28 mouse cellular contexts compared by ENCODE assay signal in the genomic region with DNA sequence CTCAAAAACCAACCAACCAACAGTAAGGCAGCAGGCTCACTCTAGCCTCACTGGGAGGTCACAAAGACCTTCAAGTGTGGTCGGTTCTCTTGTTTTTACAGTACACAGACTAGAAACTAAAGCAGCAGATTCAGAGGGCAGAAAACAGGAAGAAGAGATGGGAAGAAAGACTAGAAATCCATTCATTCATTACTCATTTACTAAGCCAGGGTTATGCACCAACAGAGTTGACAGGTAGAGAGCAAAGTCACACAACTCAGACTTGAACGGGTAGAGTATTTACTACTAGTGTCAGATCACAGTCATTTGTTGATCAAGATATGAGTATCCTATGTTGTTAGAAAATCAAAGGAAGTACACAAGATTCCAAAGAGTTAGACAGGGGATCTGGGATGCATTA. TPM values are rescaled to one million over a fixed set of nuclear protein-coding genes. Genes with fewer than 3 reads are reported as not detected.
DNase-seq lines count a peak whose midpoint lies in the region; ATAC-seq and TF ChIP-seq lines count a peak whose summit lies in the region.
"Had no signal": no experiment of that assay in that cellular context is flagged by ENCODE, and none has a peak within 500 bp of the region (broad histone marks: within the 10 kb centered on the region; RNA-seq: fewer than 3 reads in every experiment).

No protein-coding gene starts in this region.

- no peak; the same call in 1 of the 2 replicates for ATAC-seq in liver, embryonic 11.5 days (replicated peaks; ENCODE audit: low FRiP score)
- no peak for ATAC-seq in liver, embryonic 13.5 days (ENCODE audit: low read depth)
- ATAC-seq in liver, postnatal 0 days = peak; percentile 75
- ATAC-seq in erythroid progenitor cell, adult 5-6 weeks (replicated peaks; ENCODE audit: low FRiP score, poor library complexity, severe bottlenecking) = no peak
- ATAC-seq: forebrain, embryonic 15.5 days; hindbrain, postnatal 0 days; Patski had no signal

- no peak for TF ChIP-seq EP300 in liver, postnatal 0 days (IDR thresholded peaks at IDR 0.05; ENCODE audit: low read depth)

- 79% methylated on average over 2 of the region's 2 CpGs for WGBS in liver, embryonic 11.5 days
- WGBS in liver, embryonic 13.5 days (ENCODE audit: insufficient replicate concordance) = 68% methylated on average over 2 of the region's 2 CpGs
- 65% methylated on average over 2 of the region's 2 CpGs for WGBS in liver, postnatal 0 days (ENCODE audit: insufficient replicate concordance)

- peaks cover 35% of the 10 kb centered on the region for H3K36me3 ChIP-seq in liver, embryonic 11.5 days (ENCODE audit: control insufficient read depth, insufficient read depth, low read length)
- peaks cover 56% of the 10 kb centered on the region for H3K36me3 ChIP-seq in liver, embryonic 13.5 days
- H3K36me3 ChIP-seq in liver, postnatal 0 days (replicated peaks; ENCODE audit: insufficient read depth, low read length) = peaks cover 32% of the 10 kb centered on the region

- no peak overlapping the region for H3K4me2 ChIP-seq in liver, embryonic 11.5 days
- no peak overlapping the region for H3K4me2 ChIP-seq in liver, embryonic 13.5 days
- H3K4me2 ChIP-seq in liver, postnatal 0 days (ENCODE audit: low read depth, low read length) = no peak overlapping the region
- H3K4me2 ChIP-seq: embryonic facial prominence, embryonic 12.5 days; embryonic facial prominence, embryonic 15.5 days; forebrain, embryonic 12.5 days; forebrain, embryonic 15.5 days; heart, embryonic 13.5 days; hindbrain, embryonic 14.5 days had no signal

- peaks cover 7% of the 10 kb centered on the region for H3K4me1 ChIP-seq in liver, embryonic 11.5 days (replicated peaks; ENCODE audit: control insufficient read depth, insufficient read depth, low read length)
- peaks cover 12% of the 10 kb centered on the region for H3K4me1 ChIP-seq in liver, embryonic 13.5 days (replicated peaks)
- H3K4me1 ChIP-seq in liver, postnatal 0 days (ENCODE audit: insufficient read depth) = peaks cover 7% of the 10 kb centered on the region; the same call in 1 of the 2 replicates
- H3K4me1 ChIP-seq: embryonic facial prominence, embryonic 12.5 days; embryonic facial prominence, embryonic 15.5 days; forebrain, embryonic 12.5 days; forebrain, embryonic 15.5 days had no signal

- H3K27me3 ChIP-seq in liver, embryonic 11.5 days (replicated peaks; ENCODE audit: control insufficient read depth, insufficient read depth, low read length) = no peaks in the 10 kb centered on the region
- no peaks in the 10 kb centered on the region for H3K27me3 ChIP-seq in liver, embryonic 13.5 days
- no peaks in the 10 kb centered on the region for H3K27me3 ChIP-seq in liver, postnatal 0 days (ENCODE audit: insufficient read depth, low read length)
- H3K27me3 ChIP-seq: CH12.LX; embryonic facial prominence, embryonic 12.5 days; embryonic facial prominence, embryonic 15.5 days; forebrain, embryonic 12.5 days; forebrain, embryonic 15.5 days; heart, embryonic 13.5 days; Patski had no signal

- H3K9me3 ChIP-seq in liver, embryonic 11.5 days (ENCODE audit: control insufficient read depth, low read length) = no peaks in the 10 kb centered on the region
- no peaks in the 10 kb centered on the region for H3K9me3 ChIP-seq in liver, embryonic 13.5 days (replicated peaks)
- no peaks in the 10 kb centered on the region for H3K9me3 ChIP-seq in liver, postnatal 0 days (ENCODE audit: low read length)
- H3K9me3 ChIP-seq: embryonic facial prominence, embryonic 12.5 days; embryonic facial prominence, embryonic 15.5 days; forebrain, embryonic 12.5 days; forebrain, embryonic 15.5 days; G1E; heart, embryonic 13.5 days had no signal

- intact Hi-C loops in gastrocnemius, postnatal 36 days (cut with DNase I) = no loop called here

- no peak overlapping the region for H3K9ac ChIP-seq in liver, embryonic 11.5 days (ENCODE audit: low read depth, low read length)
- no peak overlapping the region for H3K9ac ChIP-seq in liver, embryonic 13.5 days
- no peak overlapping the region for H3K9ac ChIP-seq in liver, postnatal 0 days (replicated peaks)
- H3K9ac ChIP-seq: embryonic facial prominence, embryonic 12.5 days; embryonic facial prominence, embryonic 15.5 days; forebrain, embryonic 12.5 days; forebrain, embryonic 15.5 days; heart, embryonic 13.5 days; hindbrain, embryonic 14.5 days had no signal

- no peak for TF ChIP-seq CTCF in liver, postnatal 0 days (IDR thresholded peaks at IDR 0.05; ENCODE audit: low read depth)

- DNase-seq in kidney, adult 9 months = peak; percentile 61
- no peak for DNase-seq in kidney, postnatal 25 days
- no peak for DNase-seq in liver, embryonic 11.5 days (ENCODE audit: low spot score)
- no peak for DNase-seq in liver, embryonic 13.5 days
- no peak for DNase-seq in liver, postnatal 0 days
- no peak for DNase-seq in gastrocnemius, postnatal 36 days
- DNase-seq: adrenal gland, adult 2 months; adrenal gland, postnatal 14 days; B cell, adult 2 months; cerebellum, adult 11 months; cerebellum, adult 2 months; cerebellum, adult 9-11 months; cerebellum, postnatal 25 days; gastrocnemius, postnatal 10 days; heart, adult 18-20 months; heart, postnatal 14 days; heart, postnatal 4 days had no signal

- H3K4me3 ChIP-seq in liver, embryonic 11.5 days (ENCODE audit: low read depth, low read length) = no peak overlapping the region
- H3K4me3 ChIP-seq in liver, embryonic 13.5 days (replicated peaks) = no peak overlapping the region
- no peak overlapping the region for H3K4me3 ChIP-seq in liver, postnatal 0 days (ENCODE audit: low read depth, low read length)
- H3K4me3 ChIP-seq: embryonic facial prominence, embryonic 12.5 days; embryonic facial prominence, embryonic 15.5 days; forebrain, embryonic 12.5 days; forebrain, embryonic 15.5 days; heart, embryonic 13.5 days had no signal

- H3K27ac ChIP-seq in liver, embryonic 11.5 days (ENCODE audit: low read depth, low read length) = peak overlapping the region; percentile 49; the same call in 1 of the 2 replicates
- H3K27ac ChIP-seq in liver, embryonic 13.5 days = 0 out of 2 replicates have a peak overlapping the region, but pooled peaks have one; percentile 24
- peak overlapping the region; percentile 25; the same call in 1 of the 2 replicates for H3K27ac ChIP-seq in liver, postnatal 0 days (ENCODE audit: low read depth)
- H3K27ac ChIP-seq: embryonic facial prominence, embryonic 12.5 days; embryonic facial prominence, embryonic 15.5 days; forebrain, embryonic 12.5 days; forebrain, embryonic 15.5 days; heart, embryonic 13.5 days; hindbrain, embryonic 14.5 days; hindbrain, postnatal 0 days had no signal

RNA-seq across cellular contexts. Expression of a gene that starts 13.9 kb away (rescaled TPM):
- polyA plus RNA-seq in liver, embryonic 11.5 days (2014; fragmentation: Nextera tagmentation; extraction: Ambion mirVana) = 110 and 111 TPM in 2 replicates
- 78.1 and 86.8 TPM in 2 replicates for polyA plus RNA-seq in liver, embryonic 13.5 days (2015; fragmentation: Nextera tagmentation; extraction: Ambion mirVana)
- polyA plus RNA-seq in liver, postnatal 0 days (2015; fragmentation: Nextera tagmentation; extraction: Ambion mirVana) = 57.3 and 59.4 TPM in 2 replicates
- 5.8 and 5.9 TPM in 2 replicates for total RNA-seq in erythroid progenitor cell, adult 5-6 weeks (2015; ENCODE audit: low replicate concordance)
- total RNA-seq in erythroid progenitor cell, adult 5-6 weeks (2017; ENCODE audit: low replicate concordance) = 8.0 and 17.9 TPM in 2 replicates
- 10 to 100 TPM; 39.0 to 42.7 TPM for total RNA-seq in gastrocnemius, postnatal 36 days (2021)

RNA-seq across cellular contexts. Expression of a gene that starts 18.3 kb away (rescaled TPM):
- 222 and 247 TPM in 2 replicates for polyA plus RNA-seq in liver, embryonic 11.5 days (2014; fragmentation: Nextera tagmentation; extraction: Ambion mirVana)
- polyA plus RNA-seq in liver, embryonic 13.5 days (2015; fragmentation: Nextera tagmentation; extraction: Ambion mirVana) = 158 and 161 TPM in 2 replicates
- polyA plus RNA-seq in liver, postnatal 0 days (2015; fragmentation: Nextera tagmentation; extraction: Ambion mirVana) = 82.5 and 88.1 TPM in 2 replicates
- 72.1 and 78.4 TPM in 2 replicates for total RNA-seq in erythroid progenitor cell, adult 5-6 weeks (2015; ENCODE audit: low replicate concordance)
- total RNA-seq in erythroid progenitor cell, adult 5-6 weeks (2017; ENCODE audit: low replicate concordance) = 79.6 and 98.6 TPM in 2 replicates
- total RNA-seq in gastrocnemius, postnatal 36 days (2021) = 100 to 1,000 TPM; 277 to 278 TPM
